Mouse (Mus musculus): Measurements from ENCODE around the gene Rab4a.

Gene Rab4a

DNA sequence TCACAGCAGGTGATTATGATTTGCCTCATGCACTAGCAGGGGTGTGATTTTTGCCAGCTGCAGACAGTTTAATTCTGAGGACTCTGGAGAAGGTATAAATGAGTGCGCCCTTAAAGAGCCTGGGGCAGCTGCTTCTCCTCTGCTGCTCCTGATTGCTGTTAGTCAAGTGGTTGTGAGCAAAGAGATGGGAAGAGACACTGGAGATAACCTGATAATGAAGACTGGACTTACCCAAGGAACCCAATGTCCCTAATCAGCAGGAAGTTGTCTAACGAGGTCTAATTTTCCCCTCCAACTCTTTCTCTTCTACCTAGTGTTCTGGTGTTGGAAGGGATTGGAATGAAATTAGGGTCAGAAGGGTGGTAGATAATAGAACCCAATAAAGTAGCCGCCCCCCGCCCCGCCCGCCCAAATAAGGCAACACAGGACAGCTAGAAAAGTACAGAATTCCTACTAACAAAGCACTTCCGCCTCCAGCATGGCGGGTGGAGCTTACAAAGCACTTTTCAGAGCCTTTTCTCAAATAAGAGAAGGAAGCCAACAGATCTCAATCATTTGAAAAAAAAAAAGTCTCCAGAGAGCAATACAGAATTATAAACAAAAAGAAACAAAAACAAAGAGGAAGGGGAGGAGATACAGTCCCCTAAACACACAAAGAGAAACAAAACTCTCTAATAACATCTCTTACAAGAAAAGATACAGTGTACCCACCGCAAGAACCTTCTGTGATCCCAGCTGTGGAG, 49.1 kb downstream of the Rab4a start:
- DNase-seq: no peak

DNA sequence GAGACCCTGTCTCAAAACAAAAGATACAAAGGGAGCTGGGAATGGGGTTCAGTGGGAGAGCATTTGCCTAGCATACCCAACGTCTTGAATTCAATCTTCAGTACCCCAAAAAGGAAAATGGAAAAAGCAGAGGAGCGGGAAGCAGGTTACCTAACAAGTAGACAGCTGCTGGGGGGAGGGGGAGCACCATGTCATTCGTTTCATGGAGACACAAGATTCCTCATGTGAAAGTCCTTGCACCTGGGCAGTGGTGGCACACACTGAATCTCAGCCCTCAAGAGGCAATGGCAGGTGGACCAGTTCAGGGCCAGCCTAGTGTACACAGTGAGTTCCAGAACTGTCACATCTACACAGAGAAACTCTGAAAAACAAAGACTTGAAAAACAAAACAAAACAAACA, 51.6 kb downstream of the Rab4a start:
- no peak for DNase-seq

DNA sequence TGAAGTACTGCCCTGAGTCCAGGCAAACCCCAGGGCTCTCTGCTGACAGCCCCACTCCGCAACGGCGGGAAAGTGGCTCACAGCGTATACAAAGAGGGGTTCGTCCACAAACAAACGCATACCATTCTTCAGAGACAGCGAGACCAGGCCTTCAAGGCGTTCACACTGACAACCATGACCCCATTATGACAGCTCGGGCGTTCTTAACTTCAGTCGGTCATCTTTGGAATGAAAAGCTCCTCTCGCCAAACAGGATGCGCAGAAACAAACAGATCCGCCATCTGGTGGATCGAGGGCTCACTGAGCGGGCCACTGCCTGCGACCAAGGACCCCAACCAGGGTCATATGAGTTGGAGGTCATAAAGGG, 52.8 kb downstream of the Rab4a start:
- no peak for DNase-seq

GRCm38 (mm10) chr8:123858941-123859647, 53.3 kb downstream of the Rab4a start:
- DNase-seq: peak; percentile 98

DNA sequence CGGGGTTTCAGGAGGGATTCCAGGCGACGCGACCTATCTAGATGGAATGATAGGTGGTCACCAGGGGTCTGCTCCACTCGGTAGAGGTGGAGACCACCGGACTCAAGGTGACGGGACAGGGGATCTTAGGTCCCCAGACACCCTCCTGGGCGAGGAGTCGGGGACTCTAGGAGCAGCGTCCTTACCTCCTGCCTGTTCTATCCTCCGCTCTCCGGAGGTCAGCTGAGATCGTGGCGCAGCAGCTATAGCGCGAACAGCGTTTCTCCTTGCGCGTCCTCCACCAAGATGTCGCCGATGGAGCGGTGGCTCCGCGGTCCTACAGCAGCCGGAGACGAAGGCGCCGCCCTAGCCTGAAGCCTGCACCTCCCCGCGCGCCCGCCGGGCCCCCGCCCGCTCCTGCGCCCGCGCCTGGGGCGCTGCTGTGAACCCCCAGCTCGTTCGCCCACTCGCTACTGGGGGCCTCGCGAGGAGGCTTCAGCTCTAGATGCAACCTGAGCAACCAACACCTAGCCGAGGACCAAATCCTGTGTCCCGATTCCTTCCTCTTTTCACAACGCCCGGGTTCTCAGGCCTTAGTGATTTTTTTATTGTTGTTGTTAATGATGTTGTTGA, 54.0 kb downstream of the Rab4a start, which contains the start of gene Ccsap:
Gene Ccsap (minus strand): TSS at position 562 of the 612 bp plus-strand sequence.
- DNase-seq: no peak

DNA sequence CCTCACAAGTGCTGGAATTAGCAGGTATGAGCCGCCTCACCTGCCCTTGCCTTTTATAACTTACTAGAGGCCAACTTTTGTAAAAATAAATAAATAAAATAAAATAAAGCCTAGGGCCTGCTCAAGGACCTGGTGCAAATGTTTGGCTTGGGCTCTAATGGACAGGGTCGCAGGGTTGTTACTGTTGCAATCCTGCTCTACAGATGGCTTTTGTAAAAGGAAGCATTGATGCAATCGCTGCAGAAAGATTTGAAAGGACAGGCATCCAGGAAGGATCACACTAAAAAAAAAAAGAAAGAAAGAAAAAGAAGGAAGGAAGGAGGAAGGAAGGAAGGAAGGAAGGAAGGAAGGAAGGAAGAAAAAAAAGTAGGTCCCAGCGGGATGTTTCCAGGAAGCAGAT, 54.6 kb downstream of the Rab4a start:
- DNase-seq: no peak

- DNase-seq: no peak
These were observed 60.0 kb downstream of the Rab4a start for GRCm38 (mm10) chr8:123865786-123866185.

DNA sequence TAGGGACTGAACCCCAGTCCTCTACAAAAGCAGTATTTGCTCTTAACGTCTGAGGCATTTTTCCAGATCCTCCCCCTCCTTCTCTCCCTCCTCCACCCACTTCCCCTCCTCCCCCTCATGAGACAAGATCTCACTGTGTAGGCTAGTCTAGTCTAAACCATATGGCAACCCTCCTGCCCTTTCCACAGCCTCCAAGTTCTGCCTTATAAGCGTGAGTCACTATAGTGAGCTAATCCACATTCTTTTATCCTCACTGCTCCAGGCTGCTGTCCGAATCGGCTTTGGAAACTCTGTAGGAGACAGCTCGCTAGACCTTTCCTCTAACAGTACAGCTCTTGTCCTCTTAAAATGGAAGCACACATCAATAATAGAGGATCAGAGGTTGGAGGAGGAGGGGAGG, 61.2 kb downstream of the Rab4a start:
- DNase-seq: no peak

- DNase-seq: peak; percentile 95
These were observed 66.3 kb downstream of the Rab4a start for GRCm38 (mm10) chr8:123872048-123872447.

DNA sequence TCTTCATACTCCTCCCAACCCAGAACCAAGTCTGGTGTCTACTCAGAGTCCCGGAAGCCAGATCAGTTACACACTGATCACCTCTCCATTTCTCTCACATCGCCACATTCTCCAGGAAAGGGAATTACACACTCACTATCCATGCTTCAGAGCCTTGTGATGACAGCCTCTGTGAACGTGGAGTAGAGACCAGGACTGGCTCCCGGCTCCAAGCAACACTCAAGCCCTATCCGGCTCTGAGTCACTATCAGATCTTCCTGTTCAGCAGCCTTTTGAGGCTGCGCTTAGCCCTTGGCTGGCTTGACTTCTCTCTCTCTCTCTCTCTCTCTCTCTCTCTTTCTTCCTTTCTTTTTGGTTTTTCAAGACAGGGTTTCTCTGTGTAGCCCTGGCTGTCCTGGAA, 67.6 kb downstream of the Rab4a start:
- no peak for DNase-seq

- no peak for DNase-seq
These were observed 68.5 kb downstream of the Rab4a start for GRCm38 (mm10) chr8:123874324-123874723.

- DNase-seq: no peak
These were observed 72.1 kb downstream of the Rab4a start for GRCm38 (mm10) chr8:123877865-123878264.

DNA sequence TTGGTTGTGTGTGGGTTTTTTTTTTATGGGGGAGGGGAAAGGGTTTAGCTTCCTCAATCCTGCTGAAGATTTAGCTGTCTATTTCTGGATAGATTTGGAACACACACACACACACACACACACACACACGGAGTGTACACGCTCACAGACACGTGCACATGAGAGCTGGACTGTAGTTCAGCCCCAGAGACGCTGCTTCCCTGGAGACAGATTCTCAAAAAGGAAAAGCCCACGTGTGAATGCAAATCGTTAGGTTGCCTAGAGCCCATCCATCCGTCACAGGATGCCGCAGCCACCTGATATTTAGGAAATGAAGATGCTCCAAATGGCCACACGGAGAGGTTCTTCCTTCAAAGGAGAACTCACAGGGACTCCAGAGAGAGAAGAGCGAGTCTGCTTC, 74.5 kb downstream of the Rab4a start:
- DNase-seq: no peak

- no peak for DNase-seq
These were observed 75.1 kb downstream of the Rab4a start for GRCm38 (mm10) chr8:123880821-123881350.

- DNase-seq: no peak
These were observed 76.6 kb downstream of the Rab4a start for GRCm38 (mm10) chr8:123882412-123882811.

DNA sequence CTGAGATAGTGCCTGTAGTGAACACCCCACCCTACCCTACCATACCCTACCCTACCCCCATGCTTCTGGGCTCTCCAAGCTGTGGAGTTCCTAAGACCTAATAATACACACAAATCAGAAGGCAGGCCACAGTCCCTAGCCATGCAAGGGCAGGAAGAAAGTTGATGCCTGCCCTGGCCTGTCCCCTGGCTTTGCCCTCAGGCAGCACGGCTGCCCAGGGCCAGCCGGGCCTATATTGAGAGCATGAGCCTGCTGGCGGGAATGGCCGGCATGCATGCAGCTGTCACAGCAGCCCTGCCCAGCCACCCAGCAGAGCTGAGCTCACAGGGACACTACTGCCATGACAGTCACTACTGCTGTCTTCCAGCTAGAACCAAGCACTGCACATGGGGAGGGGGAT, 77.3 kb downstream of the Rab4a start:
- no peak for DNase-seq
